Mouse (Mus musculus): ENCODE results near the gene Zfhx2.

DNA sequence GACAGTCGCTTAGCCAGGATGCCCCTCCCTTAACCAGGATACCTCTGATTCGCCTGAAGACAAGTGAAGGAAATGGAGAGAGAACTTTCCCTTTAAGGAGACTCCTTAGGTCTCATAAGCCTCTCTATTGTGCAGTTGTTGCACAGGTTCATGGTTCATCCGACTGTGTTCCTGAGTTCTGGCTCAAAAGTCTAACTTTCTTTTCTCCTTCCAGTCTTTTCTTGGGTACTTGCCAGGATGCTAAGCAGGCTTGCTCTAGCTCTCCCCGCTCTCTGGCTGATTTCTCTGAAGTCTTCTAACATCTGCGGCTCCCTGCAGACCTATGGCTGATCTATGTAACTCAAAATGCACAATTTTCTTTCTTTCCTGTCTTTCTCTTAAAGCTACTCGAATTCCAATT, 8.6 kb downstream of the Zfhx2 start:
- TF ChIP-seq POLR2A (IDR thresholded peaks at IDR 0.05; ENCODE audit: insufficient read length, low read depth) (no peak), MYOG (IDR thresholded peaks at IDR 0.05; ENCODE audit: control insufficient read depth in 1 of 3, insufficient read depth in 1 of 3, insufficient read length in 2 of 3, low read depth in 2 of 3) (no peak), TCF3 (IDR thresholded peaks at IDR 0.05; ENCODE audit: insufficient read length, low read depth) (no peak), USF1 (IDR thresholded peaks at IDR 0.05; ENCODE audit: low read depth) (no peak), E2F4 (IDR thresholded peaks at IDR 0.05; ENCODE audit: insufficient read depth) (no peak)

Data from myocyte (in vitro differentiated cells).